Mouse (Mus musculus): ENCODE measurements around the gene Iffo2. TPM values are rescaled to one million over a fixed set of nuclear protein-coding genes. Genes with fewer than 3 reads are reported as not detected.

Gene Iffo2
- polyA plus RNA-seq, 1 experiment from 2014 or later = 2.5 TPM

- DNase-seq (ENCODE audit: low spot score) (no peak), ATAC-seq (replicated peaks; ENCODE audit: low FRiP score) (no peak)
- H3K9me3 ChIP-seq (ENCODE audit: control insufficient read depth, low read length) = no peaks in the 10 kb centered on the region
- WGBS = 86% methylated on average over 9 of the region's 9 CpGs
- no peak overlapping the region for H3K4me3 ChIP-seq (ENCODE audit: low read depth, low read length)
- H3K4me2 ChIP-seq (ENCODE audit: low read depth, low read length, severe bottlenecking) = no peak overlapping the region
- H3K4me1 ChIP-seq (replicated peaks; ENCODE audit: control insufficient read depth, insufficient read depth, low read length) = peaks cover 7% of the 10 kb centered on the region; the same call in 1 of the 2 replicates
- no peak overlapping the region for H3K27ac ChIP-seq (ENCODE audit: low read depth, low read length)
- no peaks in the 10 kb centered on the region for H3K36me3 ChIP-seq (ENCODE audit: control insufficient read depth, insufficient read depth, low read length)
- no peaks in the 10 kb centered on the region for H3K27me3 ChIP-seq (ENCODE audit: control insufficient read depth, insufficient read depth, low read length)
- no peak overlapping the region for H3K9ac ChIP-seq (ENCODE audit: low read length)
Measured at GRCm38 (mm10) chr4:139536706-139537105, 6.4 kb downstream of the Iffo2 start.

- peaks cover 2% of the 10 kb centered on the region; the same call in 1 of the 2 replicates for H3K4me1 ChIP-seq (replicated peaks; ENCODE audit: control insufficient read depth, insufficient read depth, low read length)
- no peak overlapping the region for H3K9ac ChIP-seq (ENCODE audit: low read length)
- WGBS = 91% methylated on average over 7 of the region's 7 CpGs
- H3K36me3 ChIP-seq (ENCODE audit: control insufficient read depth, insufficient read depth, low read length) = no peaks in the 10 kb centered on the region
- H3K27ac ChIP-seq (ENCODE audit: low read depth, low read length) = no peak overlapping the region
- H3K9me3 ChIP-seq (ENCODE audit: control insufficient read depth, low read length) = no peaks in the 10 kb centered on the region
- no peaks in the 10 kb centered on the region for H3K27me3 ChIP-seq (ENCODE audit: control insufficient read depth, insufficient read depth, low read length)
- H3K4me2 ChIP-seq (ENCODE audit: low read depth, low read length, severe bottlenecking) = no peak overlapping the region
- ATAC-seq (replicated peaks; ENCODE audit: low FRiP score) (no peak), DNase-seq (ENCODE audit: low spot score) (no peak)
- H3K4me3 ChIP-seq (ENCODE audit: low read depth, low read length) = no peak overlapping the region
Measured at GRCm38 (mm10) chr4:139540784-139541183, 10.4 kb downstream of the Iffo2 start.

- no peak overlapping the region for H3K27ac ChIP-seq (ENCODE audit: low read depth, low read length)
- WGBS = 30% methylated on average over 6 of the region's 6 CpGs
- H3K36me3 ChIP-seq (ENCODE audit: control insufficient read depth, insufficient read depth, low read length) = no peaks in the 10 kb centered on the region
- no peak overlapping the region for H3K4me3 ChIP-seq (ENCODE audit: low read depth, low read length)
- H3K4me2 ChIP-seq (ENCODE audit: low read depth, low read length, severe bottlenecking) = no peak overlapping the region
- DNase-seq (ENCODE audit: low spot score) (no peak), ATAC-seq (replicated peaks; ENCODE audit: low FRiP score) (no peak)
- H3K9ac ChIP-seq (ENCODE audit: low read length) = no peak overlapping the region
- H3K9me3 ChIP-seq (ENCODE audit: control insufficient read depth, low read length) = no peaks in the 10 kb centered on the region
- H3K4me1 ChIP-seq (replicated peaks; ENCODE audit: control insufficient read depth, insufficient read depth, low read length) = peaks cover 5% of the 10 kb centered on the region; the same call in 1 of the 2 replicates
- H3K27me3 ChIP-seq (ENCODE audit: control insufficient read depth, insufficient read depth, low read length) = no peaks in the 10 kb centered on the region
Measured at GRCm38 (mm10) chr4:139545791-139546190, 15.4 kb downstream of the Iffo2 start.

- Histone ChIP-seq H3K4me3 (ENCODE audit: low read depth, low read length) (no peak overlapping the region), H3K4me2 (ENCODE audit: low read depth, low read length, severe bottlenecking) (no peak overlapping the region), H3K9me3 (ENCODE audit: control insufficient read depth, low read length) (no peaks in the 10 kb centered on the region), H3K9ac (ENCODE audit: low read length) (no peak overlapping the region), H3K27me3 (ENCODE audit: control insufficient read depth, insufficient read depth, low read length) (no peaks in the 10 kb centered on the region), H3K36me3 (ENCODE audit: control insufficient read depth, insufficient read depth, low read length) (no peaks in the 10 kb centered on the region), H3K4me1 (replicated peaks; ENCODE audit: control insufficient read depth, insufficient read depth, low read length) (peaks cover 5% of the 10 kb centered on the region; the same call in 1 of the 2 replicates), H3K27ac (ENCODE audit: low read depth, low read length) (no peak overlapping the region)
- 85% methylated on average over 7 of the region's 7 CpGs for WGBS
- DNase-seq (ENCODE audit: low spot score) (no peak), ATAC-seq (replicated peaks; ENCODE audit: low FRiP score) (no peak)
Measured at GRCm38 (mm10) chr4:139549448-139549847, 19.1 kb downstream of the Iffo2 start.

- no peak for DNase-seq (ENCODE audit: low spot score)
- 93% methylated on average over 11 of the region's 11 CpGs for WGBS
- H3K4me2 ChIP-seq (ENCODE audit: low read depth, low read length, severe bottlenecking) = no peak overlapping the region
- ATAC-seq (replicated peaks; ENCODE audit: low FRiP score) = no peak
- H3K36me3 ChIP-seq (ENCODE audit: control insufficient read depth, insufficient read depth, low read length) = no peaks in the 10 kb centered on the region
- H3K9me3 ChIP-seq (ENCODE audit: control insufficient read depth, low read length) = no peaks in the 10 kb centered on the region
- no peak overlapping the region for H3K9ac ChIP-seq (ENCODE audit: low read length)
- H3K4me1 ChIP-seq (replicated peaks; ENCODE audit: control insufficient read depth, insufficient read depth, low read length) = no peaks in the 10 kb centered on the region
- H3K27ac ChIP-seq (ENCODE audit: low read depth, low read length) = no peak overlapping the region
- no peaks in the 10 kb centered on the region for H3K27me3 ChIP-seq (ENCODE audit: control insufficient read depth, insufficient read depth, low read length)
- no peak overlapping the region for H3K4me3 ChIP-seq (ENCODE audit: low read depth, low read length)
Measured at GRCm38 (mm10) chr4:139555235-139555634, 24.9 kb downstream of the Iffo2 start.

GRCm38 (mm10) chr4:139555951-139556350, 25.6 kb downstream of the Iffo2 start:
- Histone ChIP-seq H3K9me3 (ENCODE audit: control insufficient read depth, low read length) (no peaks in the 10 kb centered on the region), H3K27me3 (ENCODE audit: control insufficient read depth, insufficient read depth, low read length) (no peaks in the 10 kb centered on the region), H3K36me3 (ENCODE audit: control insufficient read depth, insufficient read depth, low read length) (no peaks in the 10 kb centered on the region), H3K27ac (ENCODE audit: low read depth, low read length) (no peak overlapping the region), H3K4me2 (ENCODE audit: low read depth, low read length, severe bottlenecking) (no peak overlapping the region), H3K4me3 (ENCODE audit: low read depth, low read length) (no peak overlapping the region), H3K9ac (ENCODE audit: low read length) (no peak overlapping the region), H3K4me1 (replicated peaks; ENCODE audit: control insufficient read depth, insufficient read depth, low read length) (no peaks in the 10 kb centered on the region)
- WGBS = 77% methylated on average over 19 of the region's 19 CpGs
- DNase-seq (ENCODE audit: low spot score) (no peak), ATAC-seq (replicated peaks; ENCODE audit: low FRiP score) (no peak)

- no peak for ATAC-seq (replicated peaks; ENCODE audit: low FRiP score)
- Histone ChIP-seq H3K4me1 (replicated peaks; ENCODE audit: control insufficient read depth, insufficient read depth, low read length) (no peaks in the 10 kb centered on the region; the same call in 1 of the 2 replicates), H3K27ac (ENCODE audit: low read depth, low read length) (no peak overlapping the region), H3K27me3 (ENCODE audit: control insufficient read depth, insufficient read depth, low read length) (no peaks in the 10 kb centered on the region; the same call in 1 of the 2 replicates), H3K9ac (ENCODE audit: low read length) (no peak overlapping the region), H3K4me2 (ENCODE audit: low read depth, low read length, severe bottlenecking) (no peak overlapping the region), H3K4me3 (ENCODE audit: low read depth, low read length) (no peak overlapping the region), H3K9me3 (ENCODE audit: control insufficient read depth, low read length) (no peaks in the 10 kb centered on the region), H3K36me3 (ENCODE audit: control insufficient read depth, insufficient read depth, low read length) (no peaks in the 10 kb centered on the region)
- no peak for DNase-seq (ENCODE audit: low spot score)
- 89% methylated on average over 15 of the region's 15 CpGs for whole genome bisulfite sequencing
Measured at GRCm38 (mm10) chr4:139568361-139568760, 38.0 kb downstream of the Iffo2 start.

- H3K9ac ChIP-seq (ENCODE audit: low read length) = no peak overlapping the region
- peaks cover 10% of the 10 kb centered on the region for H3K4me1 ChIP-seq (replicated peaks; ENCODE audit: control insufficient read depth, insufficient read depth, low read length)
- no peaks in the 10 kb centered on the region; the same call in 1 of the 2 replicates for H3K27me3 ChIP-seq (ENCODE audit: control insufficient read depth, insufficient read depth, low read length)
- no peak overlapping the region for H3K4me3 ChIP-seq (ENCODE audit: low read depth, low read length)
- no peak overlapping the region for H3K4me2 ChIP-seq (ENCODE audit: low read depth, low read length, severe bottlenecking)
- no peaks in the 10 kb centered on the region for H3K9me3 ChIP-seq (ENCODE audit: control insufficient read depth, low read length)
- ATAC-seq (replicated peaks; ENCODE audit: low FRiP score) (no peak), DNase-seq (ENCODE audit: low spot score) (no peak)
- no peak overlapping the region for H3K27ac ChIP-seq (ENCODE audit: low read depth, low read length)
- H3K36me3 ChIP-seq (ENCODE audit: control insufficient read depth, insufficient read depth, low read length) = no peaks in the 10 kb centered on the region
- 84% methylated on average over 10 of the region's 10 CpGs for WGBS
Measured at GRCm38 (mm10) chr4:139570756-139571155, 40.4 kb downstream of the Iffo2 start.

GRCm38 (mm10) chr4:139572928-139573512, 42.7 kb downstream of the Iffo2 start:
- DNase-seq (ENCODE audit: low spot score) = no peak

More at GRCm38 (mm10) chr4:139572928-139573512, 42.7 kb downstream of the Iffo2 start:
- Histone ChIP-seq H3K36me3 (ENCODE audit: control insufficient read depth, insufficient read depth, low read length) (no peaks in the 10 kb centered on the region), H3K4me2 (ENCODE audit: low read depth, low read length, severe bottlenecking) (no peak overlapping the region), H3K4me1 (replicated peaks; ENCODE audit: control insufficient read depth, insufficient read depth, low read length) (peaks cover 18% of the 10 kb centered on the region), H3K9me3 (ENCODE audit: control insufficient read depth, low read length) (no peaks in the 10 kb centered on the region), H3K27me3 (ENCODE audit: control insufficient read depth, insufficient read depth, low read length) (no peaks in the 10 kb centered on the region; the same call in none of the 2 replicates), H3K9ac (ENCODE audit: low read length) (no peak overlapping the region; the same call in 1 of the 2 replicates), H3K27ac (ENCODE audit: low read depth, low read length) (no peak overlapping the region), H3K4me3 (ENCODE audit: low read depth, low read length) (no peak overlapping the region)
- 86% methylated on average over 12 of the region's 12 CpGs for WGBS
- no peak for ATAC-seq (replicated peaks; ENCODE audit: low FRiP score)

Data from forebrain, embryonic 11.5 days (tissue).